Mouse (Mus musculus): ENCODE measurements around the gene Ifne. TPM values are rescaled to one million over a fixed set of nuclear protein-coding genes. Genes with fewer than 3 reads are reported as not detected.

The Ifne gene
- polyA plus RNA-seq, 1 experiment, result not detected

GRCm38 (mm10) chr4:88913984-88914383 is 34.0 kb upstream of the Ifne start:
- H3K4me1 ChIP-seq (ENCODE audit: control insufficient read depth, insufficient read depth, low read length), result no peaks in the 10 kb centered on the region
- H3K4me3 ChIP-seq (ENCODE audit: insufficient read depth, low read depth, low read length), result no peak overlapping the region
- TF ChIP-seq POLR2A (IDR thresholded peaks at IDR 0.05; ENCODE audit: insufficient read depth, low read depth, low read length), result no peak
- TF ChIP-seq CTCF (IDR thresholded peaks at IDR 0.05; ENCODE audit: insufficient read depth, low read depth, low read length), result no peak
- 86% methylated on average over 1 of the region's 1 CpGs for WGBS
- no peak overlapping the region for H3K27ac ChIP-seq (ENCODE audit: insufficient read depth, low read depth, low read length)

- no peak overlapping the region for H3K27ac ChIP-seq (ENCODE audit: insufficient read depth, low read depth, low read length)
- no peak overlapping the region for H3K4me3 ChIP-seq (ENCODE audit: insufficient read depth, low read depth, low read length)
- 97% methylated on average over 2 of the region's 2 CpGs for WGBS
- TF ChIP-seq CTCF (IDR thresholded peaks at IDR 0.05; ENCODE audit: insufficient read depth, low read depth, low read length) (no peak), POLR2A (IDR thresholded peaks at IDR 0.05; ENCODE audit: insufficient read depth, low read depth, low read length) (no peak)
- no peaks in the 10 kb centered on the region for H3K4me1 ChIP-seq (ENCODE audit: control insufficient read depth, insufficient read depth, low read length)
Observed at GRCm38 (mm10) chr4:88912882-88913281, 32.9 kb upstream of the Ifne start.

- H3K4me3 ChIP-seq (ENCODE audit: insufficient read depth, low read depth, low read length), result no peak overlapping the region
- WGBS, result 75% methylated on average over 9 of the region's 9 CpGs
- H3K4me1 ChIP-seq (ENCODE audit: control insufficient read depth, insufficient read depth, low read length), result no peaks in the 10 kb centered on the region
- TF ChIP-seq CTCF (IDR thresholded peaks at IDR 0.05; ENCODE audit: insufficient read depth, low read depth, low read length) (no peak), POLR2A (IDR thresholded peaks at IDR 0.05; ENCODE audit: insufficient read depth, low read depth, low read length) (no peak)
- no peak overlapping the region for H3K27ac ChIP-seq (ENCODE audit: insufficient read depth, low read depth, low read length)
Observed at GRCm38 (mm10) chr4:88912187-88912586, 32.2 kb upstream of the Ifne start.

GRCm38 (mm10) chr4:88909600-88910534 is 29.9 kb upstream of the Ifne start:
- 91% methylated on average over 10 of the region's 10 CpGs for WGBS
- no peaks in the 10 kb centered on the region for H3K4me1 ChIP-seq (ENCODE audit: control insufficient read depth, insufficient read depth, low read length)
- no peak overlapping the region for H3K4me3 ChIP-seq (ENCODE audit: insufficient read depth, low read depth, low read length)
- no peak for TF ChIP-seq CTCF (IDR thresholded peaks at IDR 0.05; ENCODE audit: insufficient read depth, low read depth, low read length)
- no peak for TF ChIP-seq POLR2A (IDR thresholded peaks at IDR 0.05; ENCODE audit: insufficient read depth, low read depth, low read length)
- no peak overlapping the region for H3K27ac ChIP-seq (ENCODE audit: insufficient read depth, low read depth, low read length)

GRCm38 (mm10) chr4:88893201-88893754 is 13.3 kb upstream of the Ifne start:
- no peaks in the 10 kb centered on the region for H3K4me1 ChIP-seq (ENCODE audit: control insufficient read depth, insufficient read depth, low read length)
- TF ChIP-seq POLR2A (IDR thresholded peaks at IDR 0.05; ENCODE audit: insufficient read depth, low read depth, low read length) (no peak), CTCF (IDR thresholded peaks at IDR 0.05; ENCODE audit: insufficient read depth, low read depth, low read length) (no peak)
- no peak overlapping the region for H3K27ac ChIP-seq (ENCODE audit: insufficient read depth, low read depth, low read length)
- H3K4me3 ChIP-seq (ENCODE audit: insufficient read depth, low read depth, low read length), result no peak overlapping the region

- Histone ChIP-seq H3K4me1 (ENCODE audit: control insufficient read depth, insufficient read depth, low read length) (no peaks in the 10 kb centered on the region), H3K27ac (ENCODE audit: insufficient read depth, low read depth, low read length) (no peak overlapping the region), H3K4me3 (ENCODE audit: insufficient read depth, low read depth, low read length) (no peak overlapping the region)
- no peak for TF ChIP-seq CTCF (IDR thresholded peaks at IDR 0.05; ENCODE audit: insufficient read depth, low read depth, low read length)
- no peak for TF ChIP-seq POLR2A (IDR thresholded peaks at IDR 0.05; ENCODE audit: insufficient read depth, low read depth, low read length)
Observed at GRCm38 (mm10) chr4:88888236-88888635, 8.2 kb upstream of the Ifne start.

GRCm38 (mm10) chr4:88878772-88879171 is 1.2 kb downstream of the Ifne start:
- TF ChIP-seq CTCF (IDR thresholded peaks at IDR 0.05; ENCODE audit: insufficient read depth, low read depth, low read length) (no peak), POLR2A (IDR thresholded peaks at IDR 0.05; ENCODE audit: insufficient read depth, low read depth, low read length) (no peak)
- 0 out of 2 replicates have a peak, but pooled peaks cover 2% of the 10 kb centered on the region for H3K4me1 ChIP-seq (ENCODE audit: control insufficient read depth, insufficient read depth, low read length)
- no peak overlapping the region for H3K27ac ChIP-seq (ENCODE audit: insufficient read depth, low read depth, low read length)
- 60% methylated on average over 4 of the region's 4 CpGs for WGBS
- H3K4me3 ChIP-seq (ENCODE audit: insufficient read depth, low read depth, low read length), result no peak overlapping the region

GRCm38 (mm10) chr4:88878246-88878645 is 1.8 kb downstream of the Ifne start:
- Histone ChIP-seq H3K4me1 (ENCODE audit: control insufficient read depth, insufficient read depth, low read length) (0 out of 2 replicates have a peak, but pooled peaks cover 2% of the 10 kb centered on the region), H3K4me3 (ENCODE audit: insufficient read depth, low read depth, low read length) (no peak overlapping the region), H3K27ac (ENCODE audit: insufficient read depth, low read depth, low read length) (no peak overlapping the region)
- TF ChIP-seq CTCF (IDR thresholded peaks at IDR 0.05; ENCODE audit: insufficient read depth, low read depth, low read length), result no peak
- TF ChIP-seq POLR2A (IDR thresholded peaks at IDR 0.05; ENCODE audit: insufficient read depth, low read depth, low read length), result no peak
- WGBS, result 49% methylated on average over 10 of the region's 10 CpGs

GRCm38 (mm10) chr4:88876520-88876919 is 3.5 kb downstream of the Ifne start:
- 92% methylated on average over 4 of the region's 4 CpGs for WGBS
- 0 out of 2 replicates have a peak, but pooled peaks cover 2% of the 10 kb centered on the region for H3K4me1 ChIP-seq (ENCODE audit: control insufficient read depth, insufficient read depth, low read length)
- no peak overlapping the region for H3K27ac ChIP-seq (ENCODE audit: insufficient read depth, low read depth, low read length)
- TF ChIP-seq POLR2A (IDR thresholded peaks at IDR 0.05; ENCODE audit: insufficient read depth, low read depth, low read length) (no peak), CTCF (IDR thresholded peaks at IDR 0.05; ENCODE audit: insufficient read depth, low read depth, low read length) (no peak)
- no peak overlapping the region for H3K4me3 ChIP-seq (ENCODE audit: insufficient read depth, low read depth, low read length)

All from olfactory bulb, adult 2 months (tissue).